Mouse (Mus musculus): Measurements from ENCODE around the gene Myof. TPM values are rescaled to one million over a fixed set of nuclear protein-coding genes. Genes with fewer than 3 reads are reported as not detected.

The Myof gene
- polyA plus RNA-seq, 1 experiment from 2014 or later: 24.6 TPM

DNA sequence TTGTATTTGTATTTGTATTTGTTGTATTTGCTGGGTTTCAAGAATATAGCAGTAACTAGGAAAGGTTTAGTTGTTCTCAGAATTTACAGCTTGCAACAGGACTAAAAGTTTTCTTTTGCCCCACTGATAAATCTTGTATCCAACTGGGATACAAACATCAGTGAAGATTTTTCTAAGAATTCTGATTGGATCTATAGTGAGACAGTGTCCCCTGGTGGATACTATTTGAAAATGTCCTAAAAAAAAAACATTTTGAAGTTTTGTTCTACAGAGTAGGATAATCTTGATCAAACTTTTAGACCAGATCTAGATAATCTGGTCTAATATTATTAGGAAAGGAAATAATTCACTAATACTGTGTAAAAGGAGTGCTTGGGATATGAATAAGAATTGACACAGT lies 106.3 kb downstream of the Myof start:
- H3K9ac ChIP-seq (ENCODE audit: low read depth, low read length): no peak overlapping the region

GRCm38 (mm10) chr19:37934640-37935039 lies 108.7 kb downstream of the Myof start:
- no peak for ATAC-seq (ENCODE audit: low read depth)
- no peak overlapping the region for H3K27ac ChIP-seq (replicated peaks; ENCODE audit: low read depth, low read length)
- no peak overlapping the region for H3K4me3 ChIP-seq (ENCODE audit: low read depth, low read length)
- no peaks in the 10 kb centered on the region for H3K4me1 ChIP-seq (ENCODE audit: control insufficient read depth, insufficient read depth, low read length)
- no peak overlapping the region for H3K4me2 ChIP-seq (ENCODE audit: low read depth, low read length)
- DNase-seq (ENCODE audit: low spot score): no peak
- WGBS: 89% methylated on average over 6 of the region's 6 CpGs
- no peaks in the 10 kb centered on the region for H3K27me3 ChIP-seq (replicated peaks; ENCODE audit: control insufficient read depth, insufficient read depth, low read length)
- H3K9ac ChIP-seq (ENCODE audit: low read depth, low read length): no peak overlapping the region
- 0 out of 2 replicates have a peak, but pooled peaks cover 10% of the 10 kb centered on the region for H3K36me3 ChIP-seq (ENCODE audit: control insufficient read depth, insufficient read depth, low read length)
- H3K9me3 ChIP-seq (ENCODE audit: control insufficient read depth, low read length): no peaks in the 10 kb centered on the region

More for the DNA sequence above, 106.3 kb downstream of the Myof start:
- ATAC-seq (ENCODE audit: low read depth) (no peak), DNase-seq (ENCODE audit: low spot score) (no peak)
- H3K9me3 ChIP-seq (ENCODE audit: control insufficient read depth, low read length): no peaks in the 10 kb centered on the region
- H3K4me3 ChIP-seq (ENCODE audit: low read depth, low read length): no peak overlapping the region
- 0 out of 2 replicates have a peak, but pooled peaks cover 13% of the 10 kb centered on the region for H3K36me3 ChIP-seq (ENCODE audit: control insufficient read depth, insufficient read depth, low read length)
- no peaks in the 10 kb centered on the region for H3K27me3 ChIP-seq (replicated peaks; ENCODE audit: control insufficient read depth, insufficient read depth, low read length)
- no peaks in the 10 kb centered on the region for H3K4me1 ChIP-seq (ENCODE audit: control insufficient read depth, insufficient read depth, low read length)
- no peak overlapping the region for H3K27ac ChIP-seq (replicated peaks; ENCODE audit: low read depth, low read length)
- H3K4me2 ChIP-seq (ENCODE audit: low read depth, low read length): no peak overlapping the region

- no peak overlapping the region for H3K4me3 ChIP-seq (ENCODE audit: low read depth, low read length)
- no peaks in the 10 kb centered on the region for H3K4me1 ChIP-seq (ENCODE audit: control insufficient read depth, insufficient read depth, low read length)
- WGBS: 92% methylated on average over 2 of the region's 2 CpGs
- 0 out of 2 replicates have a peak, but pooled peaks cover 10% of the 10 kb centered on the region for H3K36me3 ChIP-seq (ENCODE audit: control insufficient read depth, insufficient read depth, low read length)
- no peak overlapping the region for H3K9ac ChIP-seq (ENCODE audit: low read depth, low read length)
- ATAC-seq (ENCODE audit: low read depth) (no peak), DNase-seq (ENCODE audit: low spot score) (no peak)
- H3K27ac ChIP-seq (replicated peaks; ENCODE audit: low read depth, low read length): no peak overlapping the region
- no peaks in the 10 kb centered on the region for H3K27me3 ChIP-seq (replicated peaks; ENCODE audit: control insufficient read depth, insufficient read depth, low read length)
- H3K4me2 ChIP-seq (ENCODE audit: low read depth, low read length): no peak overlapping the region
- no peaks in the 10 kb centered on the region for H3K9me3 ChIP-seq (ENCODE audit: control insufficient read depth, low read length)
These were observed 111.2 kb downstream of the Myof start for GRCm38 (mm10) chr19:37932198-37932597.

GRCm38 (mm10) chr19:37927911-37928310 lies 115.5 kb downstream of the Myof start:
- WGBS: 82% methylated on average over 7 of the region's 7 CpGs
- Histone ChIP-seq H3K4me1 (ENCODE audit: control insufficient read depth, insufficient read depth, low read length) (no peaks in the 10 kb centered on the region), H3K36me3 (ENCODE audit: control insufficient read depth, insufficient read depth, low read length) (0 out of 2 replicates have a peak, but pooled peaks cover 4% of the 10 kb centered on the region), H3K4me3 (ENCODE audit: low read depth, low read length) (no peak overlapping the region), H3K9me3 (ENCODE audit: control insufficient read depth, low read length) (no peaks in the 10 kb centered on the region), H3K4me2 (ENCODE audit: low read depth, low read length) (no peak overlapping the region), H3K27ac (replicated peaks; ENCODE audit: low read depth, low read length) (no peak overlapping the region), H3K9ac (ENCODE audit: low read depth, low read length) (no peak overlapping the region), H3K27me3 (replicated peaks; ENCODE audit: control insufficient read depth, insufficient read depth, low read length) (no peaks in the 10 kb centered on the region)
- ATAC-seq (ENCODE audit: low read depth) (no peak), DNase-seq (ENCODE audit: low spot score) (no peak)

DNA sequence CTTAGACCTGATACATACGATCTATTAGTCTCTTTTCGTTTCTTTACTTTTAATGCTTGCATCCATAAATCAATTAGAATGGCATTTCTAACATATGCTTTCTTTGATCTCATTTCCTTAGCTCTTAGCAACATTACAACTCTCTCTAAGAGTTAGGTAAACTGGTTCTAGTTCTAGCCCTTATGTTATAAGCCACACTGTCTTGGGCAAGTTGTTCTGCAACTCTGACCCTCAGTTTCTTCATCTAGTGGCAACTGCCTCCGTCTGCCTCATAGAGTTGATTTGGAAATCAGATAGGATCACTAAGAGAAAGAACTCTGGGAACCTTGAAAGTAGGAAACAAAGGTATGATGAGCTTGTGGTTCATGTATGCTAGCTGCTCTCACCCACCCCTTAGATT lies 118.1 kb downstream of the Myof start:
- Histone ChIP-seq H3K9me3 (ENCODE audit: control insufficient read depth, low read length) (no peaks in the 10 kb centered on the region), H3K27ac (replicated peaks; ENCODE audit: low read depth, low read length) (no peak overlapping the region), H3K4me3 (ENCODE audit: low read depth, low read length) (no peak overlapping the region), H3K36me3 (ENCODE audit: control insufficient read depth, insufficient read depth, low read length) (peaks cover 4% of the 10 kb centered on the region; the same call in 1 of the 2 replicates), H3K27me3 (replicated peaks; ENCODE audit: control insufficient read depth, insufficient read depth, low read length) (no peaks in the 10 kb centered on the region), H3K4me2 (ENCODE audit: low read depth, low read length) (no peak overlapping the region), H3K9ac (ENCODE audit: low read depth, low read length) (no peak overlapping the region), H3K4me1 (ENCODE audit: control insufficient read depth, insufficient read depth, low read length) (no peaks in the 10 kb centered on the region)
- DNase-seq (ENCODE audit: low spot score) (no peak), ATAC-seq (ENCODE audit: low read depth) (no peak)
- 77% methylated on average over 3 of the region's 3 CpGs for WGBS

GRCm38 (mm10) chr19:37924266-37924665 lies 119.1 kb downstream of the Myof start:
- no peak overlapping the region for H3K27ac ChIP-seq (replicated peaks; ENCODE audit: low read depth, low read length)
- DNase-seq (ENCODE audit: low spot score) (no peak), ATAC-seq (ENCODE audit: low read depth) (0 out of 2 replicates have a peak, but pooled peaks have one; percentile 2)
- H3K9me3 ChIP-seq (ENCODE audit: control insufficient read depth, low read length): no peaks in the 10 kb centered on the region
- no peak overlapping the region for H3K4me3 ChIP-seq (ENCODE audit: low read depth, low read length)
- 31% methylated on average over 3 of the region's 3 CpGs for WGBS
- H3K9ac ChIP-seq (ENCODE audit: low read depth, low read length): no peak overlapping the region
- H3K27me3 ChIP-seq (replicated peaks; ENCODE audit: control insufficient read depth, insufficient read depth, low read length): no peaks in the 10 kb centered on the region
- H3K36me3 ChIP-seq (ENCODE audit: control insufficient read depth, insufficient read depth, low read length): peaks cover 4% of the 10 kb centered on the region; the same call in 1 of the 2 replicates
- no peak overlapping the region for H3K4me2 ChIP-seq (ENCODE audit: low read depth, low read length)
- H3K4me1 ChIP-seq (ENCODE audit: control insufficient read depth, insufficient read depth, low read length): no peaks in the 10 kb centered on the region

GRCm38 (mm10) chr19:37921098-37921497 lies 122.3 kb downstream of the Myof start:
- Histone ChIP-seq H3K4me1 (ENCODE audit: control insufficient read depth, insufficient read depth, low read length) (0 out of 2 replicates have a peak, but pooled peaks cover 3% of the 10 kb centered on the region), H3K4me3 (ENCODE audit: low read depth, low read length) (no peak overlapping the region), H3K36me3 (ENCODE audit: control insufficient read depth, insufficient read depth, low read length) (peaks cover 4% of the 10 kb centered on the region; the same call in 1 of the 2 replicates), H3K4me2 (ENCODE audit: low read depth, low read length) (no peak overlapping the region), H3K9ac (ENCODE audit: low read depth, low read length) (no peak overlapping the region), H3K9me3 (ENCODE audit: control insufficient read depth, low read length) (no peaks in the 10 kb centered on the region), H3K27me3 (replicated peaks; ENCODE audit: control insufficient read depth, insufficient read depth, low read length) (no peaks in the 10 kb centered on the region), H3K27ac (replicated peaks; ENCODE audit: low read depth, low read length) (no peak overlapping the region)
- WGBS: 64% methylated on average over 5 of the region's 5 CpGs
- DNase-seq (ENCODE audit: low spot score) (no peak), ATAC-seq (ENCODE audit: low read depth) (no peak; the same call in 1 of the 2 replicates)

GRCm38 (mm10) chr19:37918515-37918932 lies 124.9 kb downstream of the Myof start:
- 24% methylated on average over 12 of the region's 12 CpGs for WGBS

GRCm38 (mm10) chr19:37914261-37914660 lies 129.1 kb downstream of the Myof start:
- 68% methylated on average over 4 of the region's 4 CpGs for WGBS
- H3K27me3 ChIP-seq (replicated peaks; ENCODE audit: control insufficient read depth, insufficient read depth, low read length): no peaks in the 10 kb centered on the region
- ATAC-seq (ENCODE audit: low read depth) (no peak), DNase-seq (ENCODE audit: low spot score) (no peak)
- 0 out of 2 replicates have a peak, but pooled peaks cover 3% of the 10 kb centered on the region for H3K4me1 ChIP-seq (ENCODE audit: control insufficient read depth, insufficient read depth, low read length)
- no peak overlapping the region for H3K27ac ChIP-seq (replicated peaks; ENCODE audit: low read depth, low read length)
- H3K36me3 ChIP-seq (ENCODE audit: control insufficient read depth, insufficient read depth, low read length): no peaks in the 10 kb centered on the region
- H3K4me2 ChIP-seq (ENCODE audit: low read depth, low read length): no peak overlapping the region
- no peak overlapping the region for H3K4me3 ChIP-seq (ENCODE audit: low read depth, low read length)
- no peak overlapping the region for H3K9ac ChIP-seq (ENCODE audit: low read depth, low read length)
- H3K9me3 ChIP-seq (ENCODE audit: control insufficient read depth, low read length): no peaks in the 10 kb centered on the region

More at GRCm38 (mm10) chr19:37918515-37918932, 124.9 kb downstream of the Myof start:
- peak overlapping the region; percentile 46 for H3K27ac ChIP-seq (replicated peaks; ENCODE audit: low read depth, low read length)
- H3K4me3 ChIP-seq (ENCODE audit: low read depth, low read length): no peak overlapping the region
- 0 out of 2 replicates have a peak, but pooled peaks cover 3% of the 10 kb centered on the region for H3K4me1 ChIP-seq (ENCODE audit: control insufficient read depth, insufficient read depth, low read length)
- peak; percentile 22; the same call in 1 of the 2 replicates for ATAC-seq (ENCODE audit: low read depth)
- H3K4me2 ChIP-seq (ENCODE audit: low read depth, low read length): no peak overlapping the region
- peak; percentile 56 for DNase-seq (ENCODE audit: low spot score)
- H3K9ac ChIP-seq (ENCODE audit: low read depth, low read length): no peak overlapping the region
- no peaks in the 10 kb centered on the region for H3K27me3 ChIP-seq (replicated peaks; ENCODE audit: control insufficient read depth, insufficient read depth, low read length)
- H3K9me3 ChIP-seq (ENCODE audit: control insufficient read depth, low read length): no peaks in the 10 kb centered on the region
- H3K36me3 ChIP-seq (ENCODE audit: control insufficient read depth, insufficient read depth, low read length): peaks cover 4% of the 10 kb centered on the region; the same call in 1 of the 2 replicates

Data from embryonic facial prominence, embryonic 14.5 days (tissue).